Mouse (Mus musculus) CD4-positive, CD25-positive, alpha-beta regulatory T cell, adult 4 months (primary cell): ENCODE results near the gene Prdm4. TPM values are rescaled to one million over a fixed set of nuclear protein-coding genes. Genes with fewer than 3 reads are reported as not detected.
A peak's percentile ranks its signal among the peaks of the same experiment; 100 is the strongest.

Experiments
- ATAC-seq: one replicate; pipeline ENCODE4 v1.8.0; 2017
- polyA plus RNA-seq, 2 experiments: library from polyadenylated mRNA; unstranded; fragments of 100-300 nt; shearing (Covaris generic); gene quantifications; one replicate each; pipeline ENCODE4 v1.2.1; 2017

Gene Prdm4
- polyA plus RNA-seq, 2 experiments from 2014 or later, result 4.4 to 7.7 TPM

- peak; percentile 94 for ATAC-seq
Observed at GRCm38 (mm10) chr10:85871698-85872478, 45.1 kb downstream of the Prdm4 start.

DNA sequence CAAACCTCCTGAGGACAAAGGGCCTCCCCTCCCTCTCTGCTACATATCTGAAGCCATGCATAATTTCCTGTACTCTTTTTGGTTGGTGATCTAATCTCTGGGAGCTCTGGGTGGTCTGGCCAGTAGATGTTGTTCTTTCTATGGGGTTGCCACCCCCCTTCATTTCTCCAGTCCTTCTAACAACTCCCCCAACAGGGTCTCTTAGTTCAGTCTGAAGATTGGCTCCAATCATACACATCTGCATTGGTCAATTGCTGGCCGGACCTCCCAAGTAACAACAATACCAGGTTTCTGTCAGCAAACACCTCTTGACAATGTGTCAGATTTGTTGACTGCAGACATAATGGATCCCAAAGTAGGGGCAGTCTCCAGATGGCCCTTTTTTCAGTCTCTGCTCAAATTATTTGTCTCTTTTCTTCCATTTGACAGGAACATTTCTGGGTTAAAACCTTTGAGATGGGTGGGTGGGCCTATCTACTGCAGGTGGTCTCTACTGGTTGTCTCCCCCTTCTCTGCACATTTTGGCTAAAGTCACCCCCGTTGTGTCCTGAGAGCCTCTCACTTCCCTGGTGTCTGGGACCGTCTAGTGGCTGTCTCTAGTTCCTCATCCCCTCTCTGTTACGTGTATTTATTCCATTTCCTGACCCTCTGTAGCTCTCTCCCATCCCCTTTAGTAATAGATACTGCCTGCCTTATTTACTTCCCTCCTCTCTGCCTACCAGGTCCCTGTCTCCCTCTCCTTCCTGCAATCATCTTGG lies 70.7 kb downstream of the Prdm4 start:
- no peak for ATAC-seq

Other genes starting within 250 kb of the Prdm4 start
- 10 to 100 TPM; 42.2 to 45.5 TPM for gene Pwp1, start 87.6 kb downstream of the Prdm4 start, polyA plus RNA-seq
- under 1 TPM in 1 of 2 experiments, not detected in 1; 0.50 TPM for gene Ascl4, start 10.5 kb upstream of the Prdm4 start, polyA plus RNA-seq
- 100 to 1,000 TPM; 169 to 193 TPM for gene Rtcb, start 40.7 kb upstream of the Prdm4 start, polyA plus RNA-seq
- not detected for gene Bpifc, start 94.8 kb upstream of the Prdm4 start, polyA plus RNA-seq
- 10 to 100 TPM; 44.9 to 46.2 TPM for gene Fbxo7, start 104.8 kb upstream of the Prdm4 start, polyA plus RNA-seq